Mouse (Mus musculus): ENCODE measurements around the gene Zc2hc1c.

The Zc2hc1c gene

GRCm38 (mm10) chr12:85284331-85284730 lies 4.1 kb upstream of the Zc2hc1c start:
- DNase-seq (ENCODE audit: low spot score in 2 of 2), result no peak

GRCm38 (mm10) chr12:85284996-85285395 lies 3.4 kb upstream of the Zc2hc1c start:
- no peak for DNase-seq (ENCODE audit: low spot score in 2 of 2)

GRCm38 (mm10) chr12:85286941-85287340 lies 1.4 kb upstream of the Zc2hc1c start:
- DNase-seq (ENCODE audit: low spot score in 2 of 2), result no peak

- DNase-seq (ENCODE audit: low spot score in 2 of 2), result no peak
Observed at GRCm38 (mm10) chr12:85287809-85288485, 444 bp upstream of the Zc2hc1c start, which contains the start of gene Acyp1. TSS of gene Acyp1 (minus strand) at chr12:85288438.

- DNase-seq (ENCODE audit: low spot score in 2 of 2), result no peak
Observed at GRCm38 (mm10) chr12:85289157-85290000, 988 bp downstream of the Zc2hc1c start.

GRCm38 (mm10) chr12:85290633-85291032 lies 2.2 kb downstream of the Zc2hc1c start:
- no peak for DNase-seq (ENCODE audit: low spot score in 2 of 2)

- DNase-seq (ENCODE audit: low spot score in 2 of 2), result no peak
Observed at GRCm38 (mm10) chr12:85291541-85291940, 3.1 kb downstream of the Zc2hc1c start.

- DNase-seq (ENCODE audit: low spot score in 2 of 2), result no peak
Observed at GRCm38 (mm10) chr12:85292288-85292687, 3.9 kb downstream of the Zc2hc1c start.

GRCm38 (mm10) chr12:85292906-85293305 lies 4.5 kb downstream of the Zc2hc1c start:
- DNase-seq (ENCODE audit: low spot score in 2 of 2), result no peak

GRCm38 (mm10) chr12:85295506-85295905 lies 7.1 kb downstream of the Zc2hc1c start:
- DNase-seq (ENCODE audit: low spot score in 2 of 2), result no peak

- DNase-seq (ENCODE audit: low spot score in 2 of 2), result no peak
Observed at GRCm38 (mm10) chr12:85296915-85297314, 8.5 kb downstream of the Zc2hc1c start.

GRCm38 (mm10) chr12:85297345-85297997 lies 9.1 kb downstream of the Zc2hc1c start:
- no peak for DNase-seq (ENCODE audit: low spot score in 2 of 2)

- DNase-seq (ENCODE audit: low spot score in 2 of 2), result no peak
Observed at GRCm38 (mm10) chr12:85298127-85298834, 9.9 kb downstream of the Zc2hc1c start.

GRCm38 (mm10) chr12:85298835-85299180 lies 10.4 kb downstream of the Zc2hc1c start:
- no peak for DNase-seq (ENCODE audit: low spot score in 2 of 2)

- DNase-seq (ENCODE audit: low spot score in 2 of 2), result no peak
Observed at GRCm38 (mm10) chr12:85303256-85303655, 14.9 kb downstream of the Zc2hc1c start.

GRCm38 (mm10) chr12:85304725-85305124 lies 16.3 kb downstream of the Zc2hc1c start:
- no peak for DNase-seq (ENCODE audit: low spot score in 2 of 2)

- DNase-seq (ENCODE audit: low spot score in 2 of 2), result peak; percentile 71 to 85
Observed at GRCm38 (mm10) chr12:85305247-85305892, 17.0 kb downstream of the Zc2hc1c start.

- no peak for DNase-seq (ENCODE audit: low spot score in 2 of 2)
Observed at GRCm38 (mm10) chr12:85308651-85309050, 20.3 kb downstream of the Zc2hc1c start.

- DNase-seq (ENCODE audit: low spot score in 2 of 2), result no peak
Observed at GRCm38 (mm10) chr12:85330153-85330552, 41.8 kb downstream of the Zc2hc1c start.

GRCm38 (mm10) chr12:85337567-85338311 lies 49.3 kb downstream of the Zc2hc1c start:
- no peak for DNase-seq (ENCODE audit: low spot score in 2 of 2)

GRCm38 (mm10) chr12:85338815-85339214 lies 50.4 kb downstream of the Zc2hc1c start:
- DNase-seq (ENCODE audit: low spot score in 2 of 2), result no peak

All from cerebellum, postnatal 4 days (tissue).